Mouse (Mus musculus): Measurements from ENCODE around the gene Fam83d.
"Not testable (repeated sequence)": the region's sequence is repeated elsewhere in the genome, so short reads cannot be mapped to it uniquely, and the experiment has no call there.

Fam83d gene

GRCm38 (mm10) chr2:158767742-158768339 lies at the start of gene Fam83d:
Gene Fam83d, plus strand, starts transcription at chr2:158768093.
- DNase-seq = peak; percentile 96

GRCm38 (mm10) chr2:158718816-158719549 lies 48.9 kb upstream of the Fam83d start:
- no peak for DNase-seq

GRCm38 (mm10) chr2:158720715-158721370 lies 47.0 kb upstream of the Fam83d start:
- no peak for DNase-seq

- DNase-seq = no peak
Observed at GRCm38 (mm10) chr2:158721481-158721880, 46.4 kb upstream of the Fam83d start.

- DNase-seq = no peak
Observed at GRCm38 (mm10) chr2:158722135-158722534, 45.8 kb upstream of the Fam83d start.

GRCm38 (mm10) chr2:158722991-158723551 lies 44.8 kb upstream of the Fam83d start:
- peak; percentile 19 for DNase-seq

- DNase-seq = no peak
Observed at GRCm38 (mm10) chr2:158723806-158724205, 44.1 kb upstream of the Fam83d start.

GRCm38 (mm10) chr2:158726252-158726651 lies 41.6 kb upstream of the Fam83d start:
- DNase-seq = no peak

GRCm38 (mm10) chr2:158728061-158728815 lies 39.7 kb upstream of the Fam83d start:
- DNase-seq = peak; percentile 31

GRCm38 (mm10) chr2:158730896-158731295 lies 37.0 kb upstream of the Fam83d start:
- no peak for DNase-seq

- DNase-seq = no peak
Observed at GRCm38 (mm10) chr2:158732521-158732920, 35.4 kb upstream of the Fam83d start.

GRCm38 (mm10) chr2:158733136-158733535 lies 34.8 kb upstream of the Fam83d start:
- no peak for DNase-seq

- peak; percentile 51 for DNase-seq
Observed at GRCm38 (mm10) chr2:158733914-158734313, 34.0 kb upstream of the Fam83d start.

- DNase-seq = peak; percentile 72
Observed at GRCm38 (mm10) chr2:158734500-158735152, 33.3 kb upstream of the Fam83d start.

- no peak for DNase-seq
Observed at GRCm38 (mm10) chr2:158735340-158735739, 32.6 kb upstream of the Fam83d start.

- not testable (repeated sequence) for DNase-seq
Observed at GRCm38 (mm10) chr2:158736247-158736646, 31.6 kb upstream of the Fam83d start.

- DNase-seq = no peak
Observed at GRCm38 (mm10) chr2:158738591-158738990, 29.3 kb upstream of the Fam83d start.

GRCm38 (mm10) chr2:158739113-158739512 lies 28.8 kb upstream of the Fam83d start:
- DNase-seq = no peak

- no peak for DNase-seq
Observed at GRCm38 (mm10) chr2:158741011-158741501, 26.8 kb upstream of the Fam83d start.

GRCm38 (mm10) chr2:158742431-158742830 lies 25.5 kb upstream of the Fam83d start:
- no peak for DNase-seq

- no peak for DNase-seq
Observed at GRCm38 (mm10) chr2:158743518-158744141, 24.3 kb upstream of the Fam83d start.

- DNase-seq = peak; percentile 42
Observed at GRCm38 (mm10) chr2:158745049-158745482, 22.8 kb upstream of the Fam83d start.

All from lung, postnatal 14 days (tissue).